Mouse (Mus musculus): ENCODE measurements at regions not wholly inside any gene's neighbourhood (a gene's known extent, or its start where the extent isn't known, plus 50 kb on each side); places are given as distances from the start of the nearest gene placed in this dataset.
"Not testable (repeated sequence)": the region's sequence is repeated elsewhere in the genome, so short reads cannot be mapped to it uniquely, and the experiment has no call there.

DNA sequence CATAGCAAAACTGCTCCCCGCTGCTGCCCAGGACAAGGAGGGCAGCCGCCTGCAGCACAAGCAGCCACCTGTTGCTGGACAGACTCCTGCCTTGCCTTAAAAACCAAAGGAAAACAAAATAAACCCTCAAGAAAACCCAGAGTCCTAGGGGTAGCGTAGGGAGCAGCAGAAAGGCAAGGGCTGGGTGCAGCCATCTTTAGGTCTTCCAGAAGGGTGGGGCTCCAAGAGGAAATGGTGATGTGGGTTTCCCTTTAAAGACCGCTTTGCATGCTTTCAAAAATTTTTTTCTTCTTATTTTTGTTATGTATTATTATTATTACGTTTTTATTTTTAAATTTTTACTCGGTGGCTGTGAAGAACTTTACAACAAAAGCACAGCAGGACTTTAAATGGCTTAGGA lies 300.1 kb downstream of the Vrk1 start:
- CTCF ChIA-PET = no interaction called here

DNA sequence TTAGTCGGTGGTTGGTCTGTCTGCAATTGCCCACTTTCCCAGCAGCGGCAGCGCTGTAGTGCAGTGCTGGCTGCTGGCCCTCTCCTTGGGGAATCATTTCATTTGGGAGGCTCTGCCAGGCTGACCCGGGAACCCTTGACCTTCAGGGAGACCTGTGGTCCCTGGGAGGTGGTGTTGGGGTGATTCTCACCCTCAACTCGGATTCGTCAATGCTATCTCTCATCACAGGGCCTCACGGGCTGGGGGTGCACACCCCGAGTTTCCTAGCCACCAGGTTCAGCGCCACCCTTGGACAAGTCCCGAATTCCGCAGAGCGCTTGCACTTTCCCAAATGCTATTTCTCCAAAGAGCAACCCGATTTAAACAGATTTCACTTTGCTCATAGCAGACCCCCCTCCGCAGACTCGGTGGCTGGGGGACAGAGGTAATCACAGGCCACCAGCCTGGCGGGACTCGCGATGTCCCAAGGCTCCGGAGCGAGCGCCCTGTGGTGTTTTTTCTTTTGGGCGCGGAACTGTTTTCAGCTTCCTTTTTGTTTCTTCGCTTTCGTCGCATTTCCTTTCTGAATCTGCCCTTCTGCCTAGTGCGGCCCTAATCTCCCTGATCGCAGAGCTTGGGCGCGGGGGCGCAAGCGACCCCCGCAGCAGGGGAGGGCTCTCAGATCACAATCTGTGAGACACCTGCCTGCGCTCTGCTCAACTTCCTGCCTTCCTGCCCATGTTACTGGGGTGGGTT lies 300.7 kb downstream of the Vrk1 start:
- CTCF ChIA-PET = no interaction called here

GRCm38 (mm10) chr12:106311320-106311825 lies 301.3 kb downstream of the Vrk1 start:
- CTCF ChIA-PET = no interaction called here

DNA sequence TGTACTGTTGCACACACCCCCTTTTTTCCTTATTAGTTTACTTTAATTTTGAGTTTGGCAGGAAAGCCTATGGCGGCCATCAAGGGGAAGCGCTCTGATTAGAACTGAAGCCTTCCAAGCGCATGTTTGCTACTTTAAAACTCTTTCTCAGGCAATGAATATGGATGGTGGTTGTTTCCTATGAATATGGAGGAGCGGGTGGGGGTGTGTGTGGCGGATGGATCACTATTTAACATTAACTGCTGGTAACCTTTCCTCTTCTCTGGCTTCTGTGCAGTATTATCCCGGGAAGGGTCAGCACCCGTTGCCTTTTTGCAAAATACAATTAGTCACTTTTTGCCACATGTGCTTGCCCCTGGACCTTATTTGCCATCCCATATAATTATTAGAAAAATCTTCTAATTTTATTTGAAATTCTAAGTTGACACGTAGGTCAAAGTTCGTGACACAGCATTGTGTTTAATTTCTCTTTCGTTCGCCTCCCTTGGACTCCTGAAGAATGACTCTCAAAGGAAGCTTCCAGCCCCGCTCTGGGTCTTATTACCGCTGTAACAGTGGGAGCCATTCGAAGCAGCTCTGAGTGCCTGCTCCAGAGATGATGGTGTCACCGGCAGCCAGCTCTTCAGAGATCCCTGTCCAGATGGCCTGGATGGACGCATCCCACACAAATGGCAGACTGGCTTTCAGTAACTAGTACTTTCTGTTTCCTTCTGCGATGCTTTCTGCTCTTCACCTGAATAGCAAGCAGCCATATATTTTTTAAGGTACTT lies 302.0 kb downstream of the Vrk1 start:
- CTCF ChIA-PET = no interaction called here

DNA sequence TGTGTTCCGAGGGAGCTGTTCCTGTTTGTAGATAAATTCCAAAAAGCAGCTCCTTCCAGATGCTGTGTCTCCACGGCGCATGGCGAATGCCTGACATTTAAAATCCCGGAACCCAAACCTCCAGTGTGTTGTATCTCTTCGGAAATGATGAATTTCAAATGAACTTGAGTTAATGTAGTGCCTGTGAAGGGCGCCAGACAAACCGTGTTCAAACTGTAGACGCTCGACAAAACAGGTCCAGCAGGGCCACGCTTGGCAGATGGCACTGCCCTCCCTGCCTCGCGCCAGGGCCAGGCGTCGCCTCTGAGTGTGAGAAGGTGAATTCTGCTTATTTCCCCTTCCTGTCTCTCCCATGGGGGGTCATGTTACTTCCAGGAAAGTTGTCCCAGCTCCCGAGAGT lies 307.7 kb downstream of the Vrk1 start:
- CTCF ChIA-PET = no interaction called here

DNA sequence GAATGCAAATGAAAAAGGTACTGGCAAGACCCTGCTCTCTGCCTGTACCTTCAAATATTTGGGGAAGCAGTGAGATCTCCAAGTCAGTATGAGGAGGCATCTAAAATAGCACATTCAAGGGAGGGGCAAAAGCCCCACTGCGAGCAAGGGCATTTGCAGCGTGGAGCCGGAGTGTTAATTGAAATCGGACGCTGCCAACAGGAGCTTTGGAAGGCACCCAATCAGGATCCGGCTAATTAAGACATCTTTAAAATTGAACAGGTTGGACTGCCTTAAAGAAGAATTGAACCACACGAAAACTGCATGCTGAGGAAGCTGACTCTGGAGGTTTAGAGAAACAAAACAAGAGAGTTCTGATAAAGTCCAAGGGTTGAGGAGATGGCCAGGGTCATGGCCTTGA lies 311.5 kb downstream of the Vrk1 start:
- CTCF ChIA-PET = no interaction called here

- CTCF ChIA-PET = no interaction called here
These were observed 316.6 kb downstream of the Vrk1 start for GRCm38 (mm10) chr12:106326611-106327010.

GRCm38 (mm10) chr12:106327351-106327750 lies 317.3 kb downstream of the Vrk1 start:
- CTCF ChIA-PET = no interaction called here

DNA sequence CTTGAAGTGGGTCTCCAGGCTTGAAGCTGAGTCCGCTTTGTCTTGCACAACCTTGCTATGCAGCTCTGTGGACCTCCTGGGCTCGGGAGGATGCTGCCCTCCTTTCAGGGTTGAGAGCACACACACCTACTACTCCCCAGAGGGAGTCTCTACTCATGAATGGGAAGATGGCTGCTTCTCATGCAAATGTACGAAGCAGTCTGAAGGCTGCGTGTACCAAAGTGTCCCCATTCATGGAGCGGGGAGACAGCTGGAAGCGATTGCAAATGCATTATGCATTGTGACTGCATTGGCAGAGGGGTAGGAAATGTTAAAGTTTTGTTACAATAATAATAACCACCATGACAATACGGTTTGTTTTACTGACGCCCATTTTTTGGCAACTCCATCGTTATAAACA lies 347.8 kb downstream of the Vrk1 start:
- CTCF ChIA-PET = no interaction called here

DNA sequence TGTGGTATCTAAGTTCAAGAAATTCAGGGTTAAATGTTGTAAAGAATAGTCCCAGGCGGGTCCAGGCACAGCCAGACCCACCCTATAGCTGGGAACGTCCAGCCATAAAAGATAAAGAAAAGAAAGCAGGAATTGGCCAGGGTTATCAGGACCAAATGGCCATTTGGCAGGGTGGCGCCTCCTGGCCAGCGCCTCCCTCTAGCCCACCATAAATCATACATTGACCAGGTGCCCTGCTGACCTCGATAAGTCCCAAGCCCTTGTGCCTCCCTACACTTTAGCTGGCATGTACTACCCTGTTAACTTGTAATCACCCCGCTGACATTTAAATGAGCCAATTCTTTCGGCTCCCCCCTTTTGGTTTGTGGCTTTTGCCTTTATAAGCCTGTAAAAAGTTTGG lies 351.6 kb downstream of the Vrk1 start:
- CTCF ChIA-PET = not testable (repeated sequence)

DNA sequence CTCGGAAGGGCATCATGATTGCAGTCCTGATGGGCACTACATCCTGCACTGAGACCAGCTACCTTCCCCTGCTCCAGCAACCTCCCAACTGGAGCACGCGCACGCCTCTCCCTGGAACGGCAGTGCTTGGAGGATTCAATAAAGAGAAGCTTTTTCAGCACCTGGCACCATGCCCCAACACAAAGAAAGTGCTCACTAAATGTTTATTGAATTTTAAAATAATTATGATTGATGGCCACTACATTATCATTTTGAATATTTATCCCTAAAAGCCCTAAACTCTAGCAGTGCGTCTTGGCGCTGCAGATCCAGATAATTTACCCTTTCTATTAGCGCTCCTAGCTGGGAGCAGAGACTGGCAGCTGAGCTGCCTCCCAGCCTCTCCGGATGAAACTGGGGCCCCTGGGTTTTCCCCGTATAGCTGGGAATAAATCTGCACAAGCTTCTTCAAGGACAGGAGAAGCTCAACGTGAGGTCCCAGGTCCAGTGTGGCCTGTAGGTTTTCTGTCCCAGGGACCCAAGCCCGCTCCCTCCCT lies 364.9 kb downstream of the Vrk1 start:
- CTCF ChIA-PET = interaction anchor here (0.7 kb wide), 1 partner anchor 324 kb away, joined by 3 read pairs; no protein-coding TSS in a partner anchor

GRCm38 (mm10) chr12:106375886-106376285 lies 365.9 kb downstream of the Vrk1 start:
- CTCF ChIA-PET = no interaction called here

- CTCF ChIA-PET = interaction anchor here (0.7 kb wide), 1 partner anchor 18 kb away, joined by 3 read pairs; no protein-coding TSS in a partner anchor
These were observed 366.8 kb downstream of the Vrk1 start for GRCm38 (mm10) chr12:106376783-106377182.

- CTCF ChIA-PET = interaction anchor here (0.6 to 0.7 kb wide), 2 partner anchors 18 to 91 kb away, joined by 3 read pairs; no protein-coding TSS in a partner anchor
These were observed 367.3 kb downstream of the Vrk1 start for GRCm38 (mm10) chr12:106377281-106377680.

DNA sequence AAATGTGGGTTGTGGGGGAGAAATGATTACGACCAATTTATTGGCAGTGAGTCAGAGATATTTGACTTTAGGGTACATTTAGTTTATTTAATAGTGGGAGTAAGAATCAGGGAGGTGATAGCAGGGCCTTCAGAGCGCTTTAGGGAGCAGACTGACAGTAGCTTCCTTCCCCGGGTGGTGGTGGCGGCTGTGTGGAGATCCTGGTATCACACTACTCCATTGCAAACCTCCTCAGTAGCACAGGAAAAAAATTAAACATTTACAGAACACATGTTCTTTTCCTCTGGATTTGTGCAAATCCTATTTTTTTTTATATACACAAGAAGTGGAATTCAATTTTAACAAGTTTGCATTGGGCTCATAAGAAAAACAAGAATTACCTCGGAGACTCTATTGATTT lies 367.7 kb downstream of the Vrk1 start:
- CTCF ChIA-PET = interaction anchor here (0.6 kb wide), 1 partner anchor 91 kb away, joined by 3 read pairs; no protein-coding TSS in a partner anchor

GRCm38 (mm10) chr12:106378303-106379075 lies 368.5 kb downstream of the Vrk1 start:
- CTCF ChIA-PET = no interaction called here

DNA sequence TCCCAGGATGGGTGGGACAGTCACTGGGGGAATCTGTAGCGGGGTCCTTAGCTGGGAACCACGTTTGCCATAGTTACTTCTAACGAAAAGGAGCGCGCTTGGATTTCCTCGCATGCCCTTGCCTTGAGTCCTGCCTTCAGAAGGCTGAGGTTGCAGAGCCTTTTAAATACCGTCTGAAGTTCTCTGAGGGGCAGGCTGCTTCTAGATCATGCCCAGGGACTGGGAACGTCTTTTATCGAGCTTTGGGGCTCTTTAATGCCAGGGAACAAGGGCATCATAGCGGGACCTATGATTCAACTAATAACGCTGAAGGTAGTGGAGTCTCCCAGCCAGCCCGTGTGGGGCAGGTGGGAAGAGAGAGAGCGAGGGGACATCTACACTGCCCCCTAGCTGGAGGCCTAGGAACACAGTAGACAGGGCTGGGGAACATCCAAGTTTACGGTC lies 369.1 kb downstream of the Vrk1 start:
- CTCF ChIA-PET = no interaction called here

DNA sequence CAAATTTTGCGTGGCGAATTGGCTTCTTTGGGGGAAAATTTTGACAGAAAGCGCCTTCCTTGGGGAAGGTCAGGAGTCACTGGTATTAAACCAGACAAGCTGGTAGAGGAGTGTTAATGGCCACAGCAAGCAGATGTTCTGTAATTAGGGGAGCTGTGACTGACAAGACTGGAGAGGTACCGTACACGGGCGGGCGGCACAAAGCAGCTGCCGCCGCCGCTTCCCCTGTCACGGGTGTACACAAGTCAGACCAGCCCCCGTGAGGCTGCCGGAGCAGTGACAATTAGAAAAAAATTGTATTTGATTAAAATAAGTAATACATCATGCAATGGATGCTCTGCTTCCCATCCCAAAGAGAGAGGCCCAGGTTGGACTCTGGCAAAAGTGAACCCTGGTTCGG lies 369.8 kb downstream of the Vrk1 start:
- CTCF ChIA-PET = no interaction called here

DNA sequence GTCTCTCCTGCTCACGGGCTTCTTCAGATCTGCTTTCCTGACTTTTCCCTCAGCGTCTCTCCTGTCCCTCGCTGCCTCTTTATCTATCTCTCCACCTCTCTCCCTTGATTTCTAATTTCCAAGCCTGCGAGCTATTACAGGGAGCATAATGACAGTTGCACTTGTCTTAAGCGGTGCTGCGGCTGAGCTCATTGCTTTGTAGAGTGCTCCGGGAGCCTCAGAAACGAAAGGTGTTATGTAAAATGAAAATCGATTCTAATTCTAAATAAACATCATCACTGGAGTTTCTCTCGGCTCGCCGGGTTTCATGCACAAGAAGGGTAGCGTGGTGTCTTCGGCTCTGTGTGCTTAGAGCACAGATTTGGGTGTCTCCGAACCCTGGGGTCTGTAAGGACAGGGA lies 371.8 kb downstream of the Vrk1 start:
- CTCF ChIA-PET = no interaction called here

DNA sequence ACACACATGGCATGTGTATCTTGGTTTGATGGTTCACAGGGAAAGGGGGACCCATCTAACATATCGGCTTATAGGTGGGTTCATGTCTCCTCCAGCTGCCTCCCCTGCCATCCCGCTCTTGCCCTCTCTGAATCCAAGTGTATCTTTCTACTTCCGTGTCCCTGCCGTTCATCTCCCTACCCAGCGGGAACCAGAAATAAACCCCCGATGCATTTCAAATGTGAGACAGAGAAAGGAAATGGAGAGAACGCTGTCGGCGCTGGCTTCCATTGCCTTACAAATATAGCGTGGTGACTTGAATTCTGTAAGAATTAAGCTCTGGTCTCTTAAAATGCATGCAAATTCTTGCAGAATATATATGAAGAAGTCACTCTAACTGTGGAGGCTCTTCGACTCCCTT lies 379.2 kb downstream of the Vrk1 start:
- CTCF ChIA-PET = no interaction called here

DNA sequence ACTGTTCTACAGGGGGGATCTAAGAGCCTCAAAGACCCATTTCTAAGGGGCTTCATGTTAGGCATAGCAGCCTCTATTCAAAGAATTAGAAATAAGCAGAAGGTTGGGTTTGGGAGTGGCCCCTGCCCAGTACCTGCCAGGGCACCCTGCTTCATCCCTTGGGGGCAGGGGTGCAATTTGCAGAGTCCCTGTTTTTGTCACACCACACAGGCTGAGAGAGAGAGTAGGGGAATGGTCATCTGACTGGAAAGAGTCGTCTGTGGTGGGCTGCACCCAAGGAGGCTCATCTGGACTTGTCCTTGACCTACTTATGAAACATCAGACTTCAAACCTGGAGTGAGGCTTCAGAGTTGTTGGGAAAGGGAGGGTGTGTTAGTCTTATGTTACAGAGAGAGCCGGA lies 382.3 kb downstream of the Vrk1 start:
- CTCF ChIA-PET = no interaction called here

DNA sequence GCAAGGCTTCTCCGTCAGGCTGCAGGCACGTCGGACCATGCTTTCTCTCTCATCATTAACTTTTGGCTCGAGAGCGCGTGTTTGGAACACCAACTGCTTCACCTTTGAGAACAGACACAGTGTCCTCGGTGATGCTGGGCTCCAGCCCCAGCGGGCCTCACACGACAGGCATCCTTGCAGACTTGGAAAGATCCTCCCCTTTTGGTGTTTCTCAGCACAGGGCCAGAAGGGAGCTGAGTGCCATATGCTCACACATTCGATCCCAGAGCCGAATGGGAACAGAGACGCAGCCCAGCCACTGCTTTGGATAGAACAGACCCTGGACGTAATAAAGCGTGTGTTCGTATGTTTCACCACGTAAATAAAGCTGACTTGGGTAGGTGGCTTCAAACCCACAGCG lies 389.1 kb downstream of the Vrk1 start:
- CTCF ChIA-PET = no interaction called here
